Mouse (Mus musculus): Measurements from ENCODE around the gene Timm10. TPM values are rescaled to one million over a fixed set of nuclear protein-coding genes. Genes with fewer than 3 reads are reported as not detected.

The Timm10 gene
- polyA plus RNA-seq, 1 experiment from 2014 or later, result 51.3 TPM

- no peak overlapping the region for H3K4me3 ChIP-seq
- 56% methylated on average over 1 of the region's 1 CpGs for WGBS
- H3K27me3 ChIP-seq, result no peaks in the 10 kb centered on the region
- H3K4me1 ChIP-seq, result peaks cover 16% of the 10 kb centered on the region
- ATAC-seq (ENCODE audit: low FRiP score, low read depth), result no peak
- H3K27ac ChIP-seq, result no peak overlapping the region
- H3K4me2 ChIP-seq (replicated peaks), result no peak overlapping the region
- H3K9ac ChIP-seq, result no peak overlapping the region
- no peaks in the 10 kb centered on the region for H3K9me3 ChIP-seq
- peaks cover 33% of the 10 kb centered on the region for H3K36me3 ChIP-seq
Observed at GRCm38 (mm10) chr2:84845226-84845625, 18.4 kb downstream of the Timm10 start.

GRCm38 (mm10) chr2:84850407-84851129, 23.8 kb downstream of the Timm10 start:
- peak overlapping the region; percentile 42 for H3K4me2 ChIP-seq (replicated peaks)
- no peak for ATAC-seq (ENCODE audit: low FRiP score, low read depth)
- H3K4me1 ChIP-seq, result 0 out of 2 replicates have a peak, but pooled peaks cover 6% of the 10 kb centered on the region
- 57% methylated on average over 7 of the region's 7 CpGs for WGBS
- H3K27ac ChIP-seq, result no peak overlapping the region
- peaks cover 71% of the 10 kb centered on the region for H3K36me3 ChIP-seq
- no peak overlapping the region for H3K4me3 ChIP-seq
- no peak overlapping the region for H3K9ac ChIP-seq
- H3K27me3 ChIP-seq, result no peaks in the 10 kb centered on the region
- H3K9me3 ChIP-seq, result no peaks in the 10 kb centered on the region

- no peak overlapping the region for H3K27ac ChIP-seq
- peak overlapping the region; percentile 42 for H3K4me2 ChIP-seq (replicated peaks)
- no peaks in the 10 kb centered on the region for H3K9me3 ChIP-seq
- 39% methylated on average over 23 of the region's 23 CpGs for WGBS
- no peak overlapping the region for H3K4me3 ChIP-seq
- peaks cover 73% of the 10 kb centered on the region for H3K36me3 ChIP-seq
- 0 out of 2 replicates have a peak, but pooled peaks cover 6% of the 10 kb centered on the region for H3K4me1 ChIP-seq
- no peaks in the 10 kb centered on the region for H3K27me3 ChIP-seq
- peak; percentile 16; the same call in 1 of the 2 replicates for ATAC-seq (ENCODE audit: low FRiP score, low read depth)
- H3K9ac ChIP-seq, result no peak overlapping the region
Observed at GRCm38 (mm10) chr2:84851130-84852040, 24.6 kb downstream of the Timm10 start.

GRCm38 (mm10) chr2:84855732-84856131, 28.9 kb downstream of the Timm10 start:
- Histone ChIP-seq H3K4me3 (no peak overlapping the region), H3K9ac (no peak overlapping the region), H3K36me3 (peaks cover 80% of the 10 kb centered on the region), H3K9me3 (no peaks in the 10 kb centered on the region), H3K4me2 (replicated peaks) (no peak overlapping the region), H3K4me1 (0 out of 2 replicates have a peak, but pooled peaks cover 6% of the 10 kb centered on the region), H3K27ac (no peak overlapping the region), H3K27me3 (no peaks in the 10 kb centered on the region)
- peak; percentile 42; the same call in 1 of the 2 replicates for ATAC-seq (ENCODE audit: low FRiP score, low read depth)
- WGBS, result 51% methylated on average over 2 of the region's 2 CpGs

GRCm38 (mm10) chr2:84858551-84858950, 31.8 kb downstream of the Timm10 start:
- Histone ChIP-seq H3K9me3 (no peaks in the 10 kb centered on the region), H3K4me2 (replicated peaks) (no peak overlapping the region), H3K4me1 (no peaks in the 10 kb centered on the region), H3K36me3 (peaks cover 88% of the 10 kb centered on the region), H3K9ac (no peak overlapping the region), H3K27me3 (no peaks in the 10 kb centered on the region), H3K27ac (no peak overlapping the region), H3K4me3 (no peak overlapping the region)
- no peak for ATAC-seq (ENCODE audit: low FRiP score, low read depth)
- 78% methylated on average over 1 of the region's 1 CpGs for WGBS

GRCm38 (mm10) chr2:84859991-84860780, 33.4 kb downstream of the Timm10 start:
- peaks cover 74% of the 10 kb centered on the region for H3K36me3 ChIP-seq

GRCm38 (mm10) chr2:84861430-84861829, 34.6 kb downstream of the Timm10 start:
- H3K9ac ChIP-seq, result no peak overlapping the region

More at GRCm38 (mm10) chr2:84859991-84860780, 33.4 kb downstream of the Timm10 start:
- H3K9me3 ChIP-seq, result no peaks in the 10 kb centered on the region
- no peak overlapping the region for H3K9ac ChIP-seq
- H3K4me1 ChIP-seq, result no peaks in the 10 kb centered on the region
- peaks cover 5% of the 10 kb centered on the region for H3K27me3 ChIP-seq
- H3K4me2 ChIP-seq (replicated peaks), result no peak overlapping the region
- ATAC-seq (ENCODE audit: low FRiP score, low read depth), result no peak
- H3K27ac ChIP-seq, result no peak overlapping the region
- 89% methylated on average over 7 of the region's 7 CpGs for WGBS
- no peak overlapping the region for H3K4me3 ChIP-seq

GRCm38 (mm10) chr2:84862231-84862630, 35.4 kb downstream of the Timm10 start:
- Histone ChIP-seq H3K4me2 (replicated peaks) (no peak overlapping the region), H3K36me3 (peaks cover 61% of the 10 kb centered on the region), H3K9me3 (no peaks in the 10 kb centered on the region), H3K4me1 (peaks cover 12% of the 10 kb centered on the region), H3K27me3 (peaks cover 26% of the 10 kb centered on the region), H3K27ac (no peak overlapping the region), H3K4me3 (no peak overlapping the region), H3K9ac (no peak overlapping the region)
- WGBS, result 80% methylated on average over 3 of the region's 3 CpGs
- no peak for ATAC-seq (ENCODE audit: low FRiP score, low read depth)

More at GRCm38 (mm10) chr2:84861430-84861829, 34.6 kb downstream of the Timm10 start:
- Histone ChIP-seq H3K27ac (no peak overlapping the region), H3K9me3 (no peaks in the 10 kb centered on the region), H3K4me1 (peaks cover 10% of the 10 kb centered on the region), H3K4me3 (no peak overlapping the region), H3K36me3 (peaks cover 66% of the 10 kb centered on the region), H3K27me3 (peaks cover 18% of the 10 kb centered on the region), H3K4me2 (replicated peaks) (no peak overlapping the region)
- ATAC-seq (ENCODE audit: low FRiP score, low read depth), result no peak
- 93% methylated on average over 3 of the region's 3 CpGs for WGBS

GRCm38 (mm10) chr2:84865616-84866571, 39.1 kb downstream of the Timm10 start:
- peaks cover 12% of the 10 kb centered on the region for H3K4me1 ChIP-seq
- H3K4me3 ChIP-seq, result peak overlapping the region; percentile 43
- H3K36me3 ChIP-seq, result peaks cover 28% of the 10 kb centered on the region
- no peak overlapping the region for H3K27ac ChIP-seq
- H3K4me2 ChIP-seq (replicated peaks), result peak overlapping the region; percentile 73
- peak; percentile 56; the same call in 1 of the 2 replicates for ATAC-seq (ENCODE audit: low FRiP score, low read depth)
- H3K9me3 ChIP-seq, result no peaks in the 10 kb centered on the region
- H3K9ac ChIP-seq, result peak overlapping the region; percentile 56
- H3K27me3 ChIP-seq, result peaks cover 62% of the 10 kb centered on the region
- under 1% methylated on average over 46 of the region's 47 CpGs for WGBS

- no peak for ATAC-seq (ENCODE audit: low FRiP score, low read depth)
- no peak overlapping the region for H3K4me2 ChIP-seq (replicated peaks)
- H3K4me3 ChIP-seq, result no peak overlapping the region
Observed at GRCm38 (mm10) chr2:84868521-84868943, 41.7 kb downstream of the Timm10 start.

More at GRCm38 (mm10) chr2:84868521-84868943, 41.7 kb downstream of the Timm10 start:
- Histone ChIP-seq H3K4me1 (peaks cover 21% of the 10 kb centered on the region), H3K9ac (no peak overlapping the region), H3K27me3 (peaks cover 89% of the 10 kb centered on the region), H3K9me3 (no peaks in the 10 kb centered on the region), H3K36me3 (peaks cover 1% of the 10 kb centered on the region; the same call in 1 of the 2 replicates), H3K27ac (no peak overlapping the region)
- 6% methylated on average over 5 of the region's 5 CpGs for WGBS
